Mouse (Mus musculus) thymus, adult 2 months (tissue): Measurements from ENCODE around the gene Igdcc4.

Source experiments
- CTCF ChIP-seq: fragments of 200-500 bp; IDR thresholded peaks from 2 replicates; pipeline ENCODE4 v1.5.1; 2012; ENCODE audit warnings: mild to moderate bottlenecking, control low read depth, low read length, moderate library complexity, borderline replicate concordance; ENCODE audit not compliant: control insufficient read depth, poor library complexity, insufficient read depth; ENCODE audit errors: extremely low read depth
- POLR2A ChIP-seq: fragments of 200-500 bp; IDR thresholded peaks from 2 replicates; pipeline ENCODE4 v1.6.1; 2012; ENCODE audit warnings: mild to moderate bottlenecking, low read length, control low read depth, moderate library complexity; ENCODE audit not compliant: control insufficient read depth, poor library complexity, insufficient read depth; ENCODE audit errors: extremely low read depth

GRCm38 (mm10) chr9:65128123-65128815 lies 27.0 kb downstream of the Igdcc4 start:
- TF ChIP-seq CTCF (peak; percentile 43; the same call in 1 of the 2 replicates), POLR2A (no peak)
